Mouse (Mus musculus) neural tube, embryonic 11.5 days (tissue): ENCODE measurements at regions not wholly inside any gene's neighbourhood (a gene's known extent, or its start where the extent isn't known, plus 50 kb on each side); places are given as distances from the start of the nearest gene placed in this dataset.

ENCODE experiments used
- ATAC-seq: fragments of 200-750 bp; cut with Nextera tagmentation; 2 replicates; pipeline ENCODE4 v1.8.0; 2017; ENCODE audit warnings: moderate number of reproducible peaks, mild to moderate bottlenecking, moderate TSS enrichment, moderate library complexity; ENCODE audit not compliant: insufficient read depth, low FRiP score, low TSS enrichment
- DNase-seq: peaks from one replicate; pipeline ENCODE4 v3.0.0-alpha.2; 2015; ENCODE audit warnings: low spot score
- H3K27ac ChIP-seq: fragments of 300-500 bp; sonication (generic); 2 replicates; pipeline ENCODE4 v1.5.1; 2014; ENCODE audit warnings: low read depth, mild to moderate bottlenecking, low read length
- H3K27me3 ChIP-seq: fragments of 300-500 bp; sonication (generic); 2 replicates; pipeline ENCODE4 v1.6.1; 2014; ENCODE audit warnings: mild to moderate bottlenecking, low read length, mixed read lengths; ENCODE audit not compliant: control insufficient read depth, insufficient read depth
- H3K36me3 ChIP-seq: fragments of 300-500 bp; sonication (generic); 2 replicates; pipeline ENCODE4 v1.6.1; 2014; ENCODE audit warnings: mild to moderate bottlenecking, low read length, moderate library complexity, mixed read lengths; ENCODE audit not compliant: control insufficient read depth, insufficient read depth
- H3K4me1 ChIP-seq: fragments of 300-500 bp; sonication (generic); 2 replicates; pipeline ENCODE4 v1.6.1; 2014; ENCODE audit warnings: low read length, mixed read lengths; ENCODE audit not compliant: control insufficient read depth, insufficient read depth
- H3K4me2 ChIP-seq: fragments of 300-500 bp; sonication (generic); 2 replicates; pipeline ENCODE4 v1.6.1; 2014; ENCODE audit warnings: low read depth, mild to moderate bottlenecking, moderate library complexity
- H3K4me3 ChIP-seq: fragments of 300-500 bp; sonication (generic); 2 replicates; pipeline ENCODE4 v1.5.1; 2014; ENCODE audit warnings: low read depth, low read length
- H3K9ac ChIP-seq: fragments of 300-500 bp; sonication (generic); 2 replicates; pipeline ENCODE4 v1.6.1; 2014; ENCODE audit warnings: mild to moderate bottlenecking, low read length
- H3K9me3 ChIP-seq: fragments of 300-500 bp; sonication (generic); 2 replicates; pipeline ENCODE4 v1.6.1; 2016; ENCODE audit warnings: low read length; ENCODE audit not compliant: control insufficient read depth
- WGBS: fragments of 180-500 bp; shearing (Covaris S2); extraction: QIAGEN DNeasy Blood & Tissue Kit; methylation state at CpG from one replicate; pipeline ENCODE4 v1.1.7; 2014; 5-methylcytosine and 5-hydroxymethylcytosine counted together

DNA sequence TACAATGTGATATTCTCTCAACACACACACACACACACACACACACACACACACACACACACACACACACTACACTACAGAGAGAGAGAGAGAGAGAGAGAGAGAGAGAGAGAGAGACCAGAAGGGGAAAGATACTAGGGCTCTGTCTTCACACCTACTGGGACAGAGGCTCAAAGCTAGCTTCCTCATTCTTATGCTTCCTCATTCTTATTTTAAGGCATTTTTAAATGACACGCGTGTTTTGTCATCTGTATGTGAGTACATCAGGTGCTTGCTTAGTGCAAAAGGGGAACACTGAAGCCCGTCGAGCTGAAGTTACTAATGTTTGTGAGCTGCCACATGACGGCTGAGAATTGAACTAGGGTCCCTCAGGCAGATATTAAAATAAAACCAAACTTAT, 769.5 kb downstream of the Adgrl2 start:
- Histone ChIP-seq H3K27ac (no peak overlapping the region), H3K4me3 (no peak overlapping the region), H3K36me3 (no peaks in the 10 kb centered on the region), H3K9ac (no peak overlapping the region), H3K27me3 (no peaks in the 10 kb centered on the region), H3K4me2 (no peak overlapping the region), H3K4me1 (no peaks in the 10 kb centered on the region), H3K9me3 (no peaks in the 10 kb centered on the region)
- WGBS: 93% methylated on average over 5 of the region's 5 CpGs
- ATAC-seq: no peak
- DNase-seq: no peak

DNA sequence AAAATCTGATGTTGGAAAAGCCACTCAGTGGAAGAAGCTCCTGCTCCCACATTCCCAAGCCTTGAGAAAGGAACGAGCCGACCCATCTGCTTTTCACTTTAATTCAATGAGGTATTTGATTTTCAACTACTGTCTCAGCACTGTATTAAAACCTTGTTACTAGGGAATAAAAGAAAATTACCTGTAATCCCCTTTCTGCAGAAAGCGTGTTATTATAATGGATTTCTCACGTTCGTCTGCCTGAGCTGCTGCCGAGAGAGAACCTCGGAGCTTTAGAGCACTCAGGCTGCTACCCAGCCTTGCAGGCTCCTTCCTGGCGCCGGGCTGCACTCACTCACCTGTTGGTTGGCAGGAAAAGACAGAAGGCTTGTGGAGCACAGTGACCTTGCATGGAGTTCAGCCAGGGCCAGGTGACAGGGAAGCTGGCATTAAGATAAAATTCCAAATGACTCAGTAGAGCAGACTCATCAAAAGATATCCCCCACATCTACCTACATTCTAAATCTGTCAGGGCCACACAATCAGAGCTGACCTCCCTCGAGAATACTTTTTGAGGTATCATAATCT, 770.2 kb downstream of the Adgrl2 start:
- Histone ChIP-seq H3K9me3 (no peaks in the 10 kb centered on the region), H3K9ac (no peak overlapping the region), H3K27me3 (no peaks in the 10 kb centered on the region), H3K27ac (no peak overlapping the region), H3K36me3 (no peaks in the 10 kb centered on the region), H3K4me1 (no peaks in the 10 kb centered on the region), H3K4me2 (no peak overlapping the region), H3K4me3 (no peak overlapping the region)
- no peak for ATAC-seq
- WGBS: 82% methylated on average over 10 of the region's 10 CpGs
- DNase-seq: no peak

DNA sequence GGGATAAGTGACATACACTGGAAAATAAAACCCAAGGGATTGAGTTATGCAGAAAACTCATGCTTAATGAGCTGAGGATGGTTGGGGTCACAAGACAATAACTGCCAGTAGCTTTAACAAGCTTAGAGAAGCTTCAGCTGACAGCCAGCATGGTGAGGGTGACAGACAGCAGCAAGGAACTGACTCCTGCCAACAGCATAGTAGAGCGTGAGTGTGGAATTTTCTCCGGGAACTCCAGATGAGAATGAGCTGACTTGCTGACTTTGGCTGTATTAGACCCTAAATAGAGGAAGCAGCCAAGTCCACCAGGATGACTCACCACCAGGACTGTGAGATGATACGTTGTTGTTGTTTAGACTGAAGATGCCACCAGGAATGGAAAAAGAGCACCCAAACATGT, 788.2 kb downstream of the Adgrl2 start:
- Histone ChIP-seq H3K4me2 (no peak overlapping the region), H3K4me1 (no peaks in the 10 kb centered on the region), H3K9me3 (no peaks in the 10 kb centered on the region), H3K36me3 (no peaks in the 10 kb centered on the region), H3K9ac (no peak overlapping the region), H3K4me3 (no peak overlapping the region), H3K27me3 (no peaks in the 10 kb centered on the region), H3K27ac (no peak overlapping the region)
- DNase-seq (no peak), ATAC-seq (no peak)
- 90% methylated on average over 3 of the region's 3 CpGs for WGBS

DNA sequence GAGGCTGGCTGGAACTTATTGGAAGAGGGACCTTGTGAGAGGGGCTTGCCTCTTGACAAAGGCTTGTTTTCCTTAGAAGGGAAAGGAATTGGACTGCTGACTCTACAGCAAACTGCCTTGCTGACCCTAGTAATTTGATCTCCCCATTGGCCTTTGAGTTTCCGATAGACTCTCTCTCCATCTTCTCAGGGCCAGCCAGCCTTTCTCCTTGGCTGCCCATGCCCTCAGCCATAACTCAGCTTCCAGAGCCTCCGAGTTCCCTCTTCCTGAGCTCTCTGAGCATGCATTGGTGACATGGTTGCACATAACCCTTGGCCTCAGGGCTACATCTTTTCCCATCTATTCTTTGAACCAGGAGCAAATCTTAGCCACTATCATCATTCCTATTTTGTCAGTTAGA, 803.7 kb downstream of the Adgrl2 start:
- Histone ChIP-seq H3K4me1 (no peaks in the 10 kb centered on the region), H3K9me3 (no peaks in the 10 kb centered on the region), H3K4me3 (no peak overlapping the region), H3K27me3 (no peaks in the 10 kb centered on the region), H3K4me2 (no peak overlapping the region), H3K36me3 (no peaks in the 10 kb centered on the region), H3K9ac (no peak overlapping the region), H3K27ac (no peak overlapping the region)
- DNase-seq: no peak
- 58% methylated on average over 2 of the region's 2 CpGs for WGBS
- no peak for ATAC-seq

DNA sequence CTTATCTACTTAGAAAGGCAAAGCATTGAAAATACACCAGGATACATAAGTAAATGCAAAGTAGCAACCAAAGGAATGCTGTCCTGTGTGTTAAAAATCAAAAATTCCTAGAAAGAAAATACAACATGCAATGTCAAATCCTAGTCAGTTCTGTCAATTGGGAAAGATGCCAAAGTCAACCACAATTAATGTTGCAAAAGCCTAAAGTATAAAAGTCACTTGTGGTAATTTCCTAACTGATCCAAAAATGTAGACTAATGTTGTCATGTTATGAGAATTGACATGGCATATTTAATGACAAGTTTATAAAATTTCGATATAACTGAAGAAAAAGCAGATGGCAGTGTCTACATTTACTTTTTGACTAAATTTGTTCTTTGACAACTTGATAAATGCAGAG, 822.8 kb downstream of the Adgrl2 start:
- DNase-seq (no peak), ATAC-seq (no peak)
- no peak overlapping the region for H3K9ac ChIP-seq
- no peaks in the 10 kb centered on the region for H3K4me1 ChIP-seq
- H3K9me3 ChIP-seq: no peaks in the 10 kb centered on the region
- no peaks in the 10 kb centered on the region for H3K36me3 ChIP-seq
- H3K27ac ChIP-seq: no peak overlapping the region
- no peak overlapping the region for H3K4me2 ChIP-seq
- H3K4me3 ChIP-seq: no peak overlapping the region
- 97% methylated on average over 1 of the region's 1 CpGs for WGBS
- H3K27me3 ChIP-seq: no peaks in the 10 kb centered on the region

DNA sequence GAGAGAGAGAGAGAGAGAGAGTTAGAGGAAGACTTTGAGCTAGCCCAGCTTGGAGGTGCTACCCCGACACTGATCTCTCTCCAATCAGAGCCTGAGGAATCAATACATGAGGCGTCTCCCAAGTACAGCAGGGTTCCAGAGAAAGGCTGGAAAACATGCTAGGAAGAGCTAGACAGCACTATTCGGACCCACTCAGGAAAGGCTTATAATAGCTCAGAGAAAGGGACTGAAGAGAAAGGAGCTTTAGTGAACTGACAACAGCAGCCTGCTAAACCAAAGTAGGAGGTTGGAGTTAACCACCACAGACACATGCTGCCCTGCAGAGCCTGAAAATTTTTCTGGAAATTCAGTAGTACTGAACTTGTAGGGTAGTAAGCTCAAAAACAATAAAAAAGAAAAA, 831.3 kb downstream of the Adgrl2 start:
- 72% methylated on average over 3 of the region's 3 CpGs for WGBS
- no peak overlapping the region for H3K9ac ChIP-seq
- no peaks in the 10 kb centered on the region for H3K27me3 ChIP-seq
- no peak overlapping the region for H3K4me3 ChIP-seq
- H3K27ac ChIP-seq: no peak overlapping the region
- no peaks in the 10 kb centered on the region for H3K9me3 ChIP-seq
- H3K4me2 ChIP-seq: no peak overlapping the region
- DNase-seq: no peak
- no peaks in the 10 kb centered on the region for H3K36me3 ChIP-seq
- no peak for ATAC-seq
- no peaks in the 10 kb centered on the region for H3K4me1 ChIP-seq

DNA sequence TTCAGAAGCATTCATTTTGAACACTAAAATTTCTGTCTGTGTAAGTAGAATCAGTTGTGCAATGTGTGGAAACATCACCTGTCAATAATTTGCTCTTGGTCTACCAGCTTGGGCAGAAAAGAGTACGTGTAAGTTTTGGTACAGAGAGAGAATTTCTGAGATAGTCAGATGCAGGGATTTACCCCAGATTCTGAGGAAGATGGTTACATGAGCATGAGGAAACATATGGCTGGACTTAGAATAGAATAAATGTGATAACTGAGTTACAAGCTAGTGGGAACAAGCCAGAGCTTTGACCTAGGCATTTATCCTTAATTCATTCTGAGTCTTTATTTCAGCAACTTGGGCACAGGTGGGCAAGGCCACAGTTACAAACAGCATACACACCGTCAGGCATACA, 831.8 kb downstream of the Adgrl2 start:
- no peaks in the 10 kb centered on the region for H3K9me3 ChIP-seq
- WGBS: 89% methylated on average over 2 of the region's 2 CpGs
- no peaks in the 10 kb centered on the region for H3K4me1 ChIP-seq
- DNase-seq: no peak
- H3K4me3 ChIP-seq: no peak overlapping the region
- H3K4me2 ChIP-seq: no peak overlapping the region
- no peaks in the 10 kb centered on the region for H3K36me3 ChIP-seq
- no peak overlapping the region for H3K27ac ChIP-seq
- H3K27me3 ChIP-seq: no peaks in the 10 kb centered on the region
- H3K9ac ChIP-seq: no peak overlapping the region
- ATAC-seq: no peak

DNA sequence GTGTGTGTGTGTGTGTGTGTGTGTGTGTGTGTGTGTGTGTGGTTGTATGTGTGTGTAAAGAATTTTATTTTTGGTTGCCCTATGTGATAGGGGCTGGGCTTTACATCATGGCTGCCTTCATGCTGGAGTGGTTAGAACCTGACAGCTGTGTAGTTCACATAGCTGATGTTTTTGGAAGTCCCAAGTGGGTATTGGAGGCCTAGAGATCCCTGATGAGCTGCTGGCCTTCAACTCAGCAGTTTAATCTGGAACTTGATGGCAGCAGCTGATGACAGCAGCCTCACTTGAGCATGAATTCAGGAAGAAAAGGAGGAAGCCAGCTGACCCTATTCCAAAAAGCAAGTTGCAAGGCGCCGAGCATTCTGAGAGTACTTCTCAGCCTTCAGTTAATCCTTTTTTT, 846.6 kb downstream of the Adgrl2 start:
- no peak overlapping the region for H3K4me2 ChIP-seq
- no peaks in the 10 kb centered on the region for H3K36me3 ChIP-seq
- no peak for ATAC-seq
- H3K9me3 ChIP-seq: no peaks in the 10 kb centered on the region
- H3K27ac ChIP-seq: no peak overlapping the region
- no peaks in the 10 kb centered on the region for H3K4me1 ChIP-seq
- no peaks in the 10 kb centered on the region for H3K27me3 ChIP-seq
- no peak overlapping the region for H3K9ac ChIP-seq
- 87% methylated on average over 2 of the region's 2 CpGs for WGBS
- no peak overlapping the region for H3K4me3 ChIP-seq
- no peak for DNase-seq

DNA sequence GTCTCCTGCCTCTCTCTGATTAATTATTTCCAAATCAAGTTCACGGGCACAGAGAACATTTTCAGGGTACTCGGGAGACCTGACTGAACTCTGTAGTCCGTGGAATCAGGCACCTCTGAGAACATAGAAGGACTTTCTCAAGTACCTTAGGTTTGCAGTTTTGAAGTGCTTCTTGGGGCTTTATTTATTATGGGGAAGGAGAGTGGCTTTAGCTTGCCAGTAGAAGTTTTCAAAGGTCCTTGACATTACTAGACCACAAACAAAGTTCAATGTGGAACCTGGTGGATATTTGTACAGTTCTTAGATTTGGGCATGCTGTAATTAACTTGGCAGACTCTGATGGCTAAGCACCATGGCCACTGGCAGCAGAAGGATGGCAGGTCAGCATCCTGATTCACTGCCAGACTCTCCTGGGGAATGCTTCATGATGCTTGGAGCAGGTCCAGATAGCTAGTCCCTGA, 853.5 kb downstream of the Adgrl2 start:
- Histone ChIP-seq H3K27ac (no peak overlapping the region), H3K4me1 (no peaks in the 10 kb centered on the region), H3K4me3 (no peak overlapping the region), H3K9me3 (no peaks in the 10 kb centered on the region), H3K27me3 (no peaks in the 10 kb centered on the region), H3K36me3 (no peaks in the 10 kb centered on the region), H3K4me2 (no peak overlapping the region), H3K9ac (no peak overlapping the region)
- WGBS: 87% methylated on average over 3 of the region's 3 CpGs
- DNase-seq (no peak), ATAC-seq (no peak)
